Mouse (Mus musculus) CH12F3 (cell line): ENCODE measurements around the gene Fam161b.
"Not testable (repeated sequence)": the region's sequence is repeated elsewhere in the genome, so short reads cannot be mapped to it uniquely, and the experiment has no call there.

Source experiments
- in situ Hi-C: fragments of 300-500 bp; cut with MboI; formaldehyde crosslinking; loops from 2 replicates; pipeline ENCODE4 v1.14.3; 2020; ENCODE audit warnings: low sequenced_read_pairs

Gene Fam161b

GRCm38 (mm10) chr12:84384644-84385081, 23.0 kb upstream of the Fam161b start:
- in situ Hi-C loops = no loop called here

- in situ Hi-C loops = no loop called here
Measured at GRCm38 (mm10) chr12:84382369-84382768, 20.7 kb upstream of the Fam161b start.

GRCm38 (mm10) chr12:84373831-84374481, 12.3 kb upstream of the Fam161b start:
- in situ Hi-C loops = no loop called here

GRCm38 (mm10) chr12:84371647-84372046, 10.0 kb upstream of the Fam161b start:
- in situ Hi-C loops = no loop called here

- in situ Hi-C loops = no loop called here
Measured at GRCm38 (mm10) chr12:84366971-84367370, 5.3 kb upstream of the Fam161b start.

- in situ Hi-C loops = no loop called here
Measured at GRCm38 (mm10) chr12:84365137-84365536, 3.5 kb upstream of the Fam161b start.

- in situ Hi-C loops = no loop called here
Measured at GRCm38 (mm10) chr12:84364291-84364690, 2.7 kb upstream of the Fam161b start.

- in situ Hi-C loops = no loop called here
Measured at GRCm38 (mm10) chr12:84362872-84363271, 1.2 kb upstream of the Fam161b start.

- in situ Hi-C loops = not testable (repeated sequence)
Measured at GRCm38 (mm10) chr12:84358699-84359098, 2.9 kb downstream of the Fam161b start.

GRCm38 (mm10) chr12:84347192-84347591, 14.4 kb downstream of the Fam161b start:
- in situ Hi-C loops = no loop called here

- in situ Hi-C loops = no loop called here
Measured at GRCm38 (mm10) chr12:84336963-84337625, 24.5 kb downstream of the Fam161b start.

- in situ Hi-C loops = no loop called here
Measured at GRCm38 (mm10) chr12:84327111-84327512, 34.5 kb downstream of the Fam161b start.

- in situ Hi-C loops = no loop called here
Measured at GRCm38 (mm10) chr12:84316721-84317621, 44.7 kb downstream of the Fam161b start, which contains the start of gene Zfp410. Zfp410 (plus strand) TSS chr12:84316852.

- in situ Hi-C loops = no loop called here
Measured at GRCm38 (mm10) chr12:84316006-84316405, 45.6 kb downstream of the Fam161b start.

GRCm38 (mm10) chr12:84311306-84311705, 50.3 kb downstream of the Fam161b start:
- in situ Hi-C loops = no loop called here

GRCm38 (mm10) chr12:84304554-84304953, 57.1 kb downstream of the Fam161b start:
- in situ Hi-C loops = no loop called here

- in situ Hi-C loops = no loop called here
Measured at GRCm38 (mm10) chr12:84304101-84304500, 57.5 kb downstream of the Fam161b start.

GRCm38 (mm10) chr12:84299265-84299664, 62.4 kb downstream of the Fam161b start:
- in situ Hi-C loops = no loop called here

GRCm38 (mm10) chr12:84297851-84298250, 63.8 kb downstream of the Fam161b start:
- in situ Hi-C loops = no loop called here
